Mouse (Mus musculus): ENCODE data around the gene Vhl.

GRCm38 (mm10) chr6:113656847-113657246, 33.1 kb downstream of the Vhl start:
- TF ChIP-seq CTCF (IDR thresholded peaks at IDR 0.05; ENCODE audit: extremely low read depth, insufficient read depth, low read length) (no peak), POLR2A (IDR thresholded peaks at IDR 0.05; ENCODE audit: extremely low read depth, insufficient read depth, low read length) (no peak)

Measured in cortical plate, adult 2 months (tissue).